Mouse (Mus musculus): ENCODE measurements around the gene Olfr1253. TPM values are rescaled to one million over a fixed set of nuclear protein-coding genes. Genes with fewer than 3 reads are reported as not detected.

Gene Olfr1253
- not detected for total RNA-seq (2021)
- long read RNA-seq, partial matches to known transcripts = 0 of 1 reads
- long read RNA-seq, other reads (novel, unspliced or antisense) = 1 of 1 reads

DNA sequence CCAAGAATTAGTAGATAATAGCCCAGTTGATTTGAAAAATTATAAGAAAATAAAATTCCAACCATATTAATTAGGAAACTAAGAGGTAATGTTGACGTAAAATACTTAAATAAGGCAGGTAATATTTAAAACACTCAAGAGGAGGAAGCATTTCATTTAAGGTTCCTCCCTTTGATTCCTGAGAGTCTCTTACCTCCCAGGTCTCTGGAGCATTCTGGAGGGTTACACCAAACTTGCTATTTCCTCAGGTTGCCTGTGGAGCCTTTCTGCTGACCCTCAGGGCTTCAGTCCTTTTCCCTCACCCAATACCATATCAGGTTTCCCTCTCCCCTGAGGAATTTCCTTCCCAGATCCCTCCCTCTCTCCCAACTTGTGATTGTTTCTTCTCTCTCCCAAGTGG, at the start of gene Olfr1253:
Gene Olfr1253, minus strand, starts transcription at position 101 of the 400 bp plus-strand sequence.
- no peak for DNase-seq (ENCODE audit: low spot score in 2 of 2)

DNA sequence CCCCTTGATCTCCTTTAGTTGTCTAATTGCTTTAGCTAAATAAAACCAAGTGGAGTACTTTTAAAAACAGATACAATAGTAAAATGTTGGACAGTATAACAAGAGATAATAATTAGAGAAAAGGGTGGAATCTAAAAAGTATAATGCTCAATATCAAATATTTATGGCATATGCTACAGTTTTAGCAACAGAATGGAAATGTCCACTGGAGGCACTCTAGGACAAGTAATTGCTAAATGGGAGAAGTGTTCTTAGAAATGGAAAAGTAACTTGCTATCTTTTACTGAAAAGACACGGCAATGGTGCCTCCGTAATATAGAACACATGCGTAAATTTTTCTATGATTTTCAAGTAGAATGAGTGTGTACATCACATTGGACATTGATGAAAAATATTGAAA, 42.7 kb upstream of the Olfr1253 start:
- no peak for DNase-seq (ENCODE audit: low spot score in 2 of 2)

DNA sequence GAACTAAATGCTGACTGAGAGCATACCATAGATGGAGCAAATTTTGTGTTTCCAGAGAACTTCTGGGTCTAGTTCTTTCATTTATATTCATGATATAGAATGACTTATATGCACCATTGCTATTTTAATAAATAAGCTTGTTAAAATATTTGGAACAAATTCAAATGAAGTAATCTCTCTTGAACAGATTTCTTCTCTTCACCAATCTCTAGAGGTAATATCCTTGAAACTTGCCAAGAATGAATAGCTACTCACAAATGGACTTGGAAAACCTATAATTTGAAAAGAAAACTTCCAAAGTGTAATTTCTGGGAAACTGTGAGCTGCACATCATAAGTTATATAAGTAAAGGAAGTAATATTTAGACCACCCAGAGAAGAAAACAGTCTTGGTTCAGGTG, 36.6 kb upstream of the Olfr1253 start, which contains the start of gene Olfr1254:
Gene Olfr1254, minus strand, starts transcription at position 101 of the 400 bp plus-strand sequence.
- DNase-seq (ENCODE audit: low spot score in 2 of 2) = no peak

DNA sequence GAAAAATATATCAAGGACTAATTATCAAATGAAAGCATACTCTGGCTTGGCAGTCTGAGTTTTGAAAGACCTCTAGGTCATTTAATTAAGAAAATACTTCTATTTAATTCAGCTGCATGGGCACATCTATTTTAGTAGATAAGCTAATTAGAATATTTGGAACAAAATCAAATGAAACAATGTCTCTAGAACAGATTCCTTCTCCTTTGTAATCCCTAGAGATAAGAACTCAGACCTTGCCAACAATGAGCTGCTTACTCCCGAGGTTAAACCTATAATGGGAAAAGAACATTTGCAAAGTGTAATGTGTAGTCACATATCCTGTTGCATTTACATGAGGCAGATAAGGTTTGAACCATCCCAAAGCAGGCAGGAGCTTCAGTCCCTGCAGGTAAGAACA, 32.0 kb downstream of the Olfr1253 start, which contains the start of gene Olfr1252:
Gene Olfr1252, minus strand, starts transcription at position 101 of the 400 bp plus-strand sequence.
- DNase-seq (ENCODE audit: low spot score in 2 of 2) = no peak

Other genes with a start within 250 kb of the Olfr1253 start
- not detected for gene Olfr1243, start 225.6 kb downstream of the Olfr1253 start, total RNA-seq (2021)
- gene Olfr1245, start 178.6 kb downstream of the Olfr1253 start, total RNA-seq (2021) = not detected
- gene Olfr1246, start 163.9 kb downstream of the Olfr1253 start, total RNA-seq (2021) = not detected
- gene Olfr1247, start 143.0 kb downstream of the Olfr1253 start, total RNA-seq (2021) = not detected
- not detected for gene Olfr1248, start 138.8 kb downstream of the Olfr1253 start, total RNA-seq (2021)
- not detected for gene Olfr1249, start 122.1 kb downstream of the Olfr1253 start, total RNA-seq (2021)
- gene Olfr1250, start 95.6 kb downstream of the Olfr1253 start, total RNA-seq (2021) = not detected
- gene Olfr1251, start 85.2 kb downstream of the Olfr1253 start, total RNA-seq (2021) = not detected
- not detected for gene Olfr1252, start 32.1 kb downstream of the Olfr1253 start, total RNA-seq (2021)
- not detected for gene Olfr1254, start 36.5 kb upstream of the Olfr1253 start, total RNA-seq (2021)
- gene Olfr1255, start 55.0 kb upstream of the Olfr1253 start, total RNA-seq (2021) = not detected
- not detected for gene Olfr1256, start 84.5 kb upstream of the Olfr1253 start, total RNA-seq (2021)
- not detected for gene Olfr48, start 91.1 kb upstream of the Olfr1253 start, total RNA-seq (2021)
- not detected for gene Olfr1257, start 121.3 kb upstream of the Olfr1253 start, total RNA-seq (2021)
- gene Olfr1258, start 170.2 kb upstream of the Olfr1253 start, total RNA-seq (2021) = not detected
- gene Olfr1259, start 191.6 kb upstream of the Olfr1253 start, total RNA-seq (2021) = not detected
- gene Olfr1260, start 217.2 kb upstream of the Olfr1253 start, total RNA-seq (2021) = not detected
- gene Olfr1261, start 234.1 kb upstream of the Olfr1253 start, total RNA-seq (2021) = not detected
- not detected for gene Olfr1262, start 243.1 kb upstream of the Olfr1253 start, total RNA-seq (2021)